Mouse (Mus musculus): ENCODE data around the gene Nckap5l.

DNA sequence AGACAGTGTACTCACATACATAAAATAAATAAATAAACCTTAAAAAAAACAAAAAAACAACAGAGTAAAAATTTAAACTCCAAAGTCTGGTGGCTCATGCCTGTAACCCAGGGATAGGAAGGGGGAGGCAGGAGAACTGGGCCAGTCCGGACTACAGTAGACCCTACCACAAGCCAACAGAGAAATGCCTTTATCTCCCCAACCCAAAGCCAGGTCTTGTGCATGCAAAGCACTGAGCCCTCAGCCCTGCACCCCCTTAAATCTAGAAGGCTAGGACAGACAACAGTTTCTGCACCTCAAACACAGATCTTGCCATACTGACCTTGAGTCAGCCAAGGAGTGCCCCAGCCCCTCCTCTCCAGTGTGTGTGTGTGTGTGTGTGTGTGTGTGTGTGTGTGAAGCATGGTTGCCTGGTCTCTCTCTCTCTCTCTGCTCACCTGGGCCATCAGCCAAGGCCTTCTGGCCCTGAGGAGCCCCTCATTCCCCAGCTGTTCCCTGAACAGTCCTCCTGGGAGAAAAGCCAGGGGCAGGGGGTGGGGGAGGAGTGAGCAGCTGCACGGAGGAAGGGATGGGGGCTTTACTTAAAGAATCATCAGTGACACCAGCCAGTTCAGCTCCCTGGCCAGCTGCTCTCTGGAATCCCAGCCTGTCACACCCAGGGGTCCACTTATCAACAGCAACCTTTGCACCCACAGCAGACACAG is 17.3 kb downstream of the Nckap5l start:
- TF ChIP-seq GATA1 (IDR thresholded peaks at IDR 0.05; ENCODE audit: borderline replicate concordance, low read length): no peak
- TF ChIP-seq FLI1 (IDR thresholded peaks at IDR 0.05; ENCODE audit: low read length): no peak
